Mouse (Mus musculus) kidney, postnatal 4 days (tissue): ENCODE results near the gene Gm10097.

ENCODE experiments used
- DNase-seq, 2 experiments: peaks; one replicate each; pipeline ENCODE4 v3.0.0; 2021; ENCODE audit warnings: mixed read lengths in 2 of 2

Gm10097 gene

GRCm38 (mm10) chr10:5068676-5069265 is at the start of gene Gm10097:
Gene Gm10097 (plus strand): TSS chr10:5069192.
- no peak for DNase-seq

- DNase-seq = no peak
These were observed 43.1 kb upstream of the Gm10097 start for GRCm38 (mm10) chr10:5025906-5026305.

GRCm38 (mm10) chr10:5027208-5027607 is 41.8 kb upstream of the Gm10097 start:
- no peak for DNase-seq

GRCm38 (mm10) chr10:5028301-5028700 is 40.7 kb upstream of the Gm10097 start:
- no peak for DNase-seq

GRCm38 (mm10) chr10:5029161-5029560 is 39.8 kb upstream of the Gm10097 start:
- no peak for DNase-seq

GRCm38 (mm10) chr10:5029883-5030282 is 39.1 kb upstream of the Gm10097 start:
- no peak for DNase-seq

- no peak for DNase-seq
These were observed 36.6 kb upstream of the Gm10097 start for GRCm38 (mm10) chr10:5032192-5033048.

- peak in 1 of 2 experiments; percentile 6 for DNase-seq
These were observed 27.7 kb upstream of the Gm10097 start for GRCm38 (mm10) chr10:5041254-5041653.

- no peak for DNase-seq
These were observed 24.5 kb upstream of the Gm10097 start for GRCm38 (mm10) chr10:5044481-5044880.

- no peak for DNase-seq
These were observed 23.8 kb upstream of the Gm10097 start for GRCm38 (mm10) chr10:5045213-5045612.

GRCm38 (mm10) chr10:5045671-5046070 is 23.3 kb upstream of the Gm10097 start:
- no peak for DNase-seq

- no peak for DNase-seq
These were observed 12.7 kb upstream of the Gm10097 start for GRCm38 (mm10) chr10:5056243-5056735.

- no peak for DNase-seq
These were observed 12.1 kb upstream of the Gm10097 start for GRCm38 (mm10) chr10:5056940-5057339.

GRCm38 (mm10) chr10:5057661-5058060 is 11.3 kb upstream of the Gm10097 start:
- no peak for DNase-seq

- DNase-seq = no peak
These were observed 10.1 kb upstream of the Gm10097 start for GRCm38 (mm10) chr10:5058876-5059275.

- DNase-seq = no peak
These were observed 9.0 kb upstream of the Gm10097 start for GRCm38 (mm10) chr10:5059983-5060382.

- no peak for DNase-seq
These were observed 1.9 kb upstream of the Gm10097 start for GRCm38 (mm10) chr10:5067113-5067512.

- DNase-seq = no peak
These were observed 1.4 kb downstream of the Gm10097 start for GRCm38 (mm10) chr10:5070168-5070940.

GRCm38 (mm10) chr10:5070941-5071231 is 1.9 kb downstream of the Gm10097 start:
- no peak for DNase-seq

GRCm38 (mm10) chr10:5072054-5072453 is 3.1 kb downstream of the Gm10097 start:
- no peak for DNase-seq

GRCm38 (mm10) chr10:5075724-5076123 is 6.7 kb downstream of the Gm10097 start:
- no peak for DNase-seq

- peak; percentile 68 to 78 for DNase-seq
These were observed 11.0 kb downstream of the Gm10097 start for GRCm38 (mm10) chr10:5079945-5080468.

- no peak for DNase-seq
These were observed 14.7 kb downstream of the Gm10097 start for GRCm38 (mm10) chr10:5083716-5084115.
